Mouse (Mus musculus) liver, embryonic 14.5 days (tissue): ENCODE measurements around the gene Pck2.
A peak's percentile ranks its signal among the peaks of the same experiment; 100 is the strongest.

Source experiments
- CTCF ChIP-seq: IDR thresholded peaks from 2 replicates; pipeline ENCODE4 v1.5.1; 2016; ENCODE audit warnings: antibody characterized with exemption, low read depth, control low read depth
- EP300 ChIP-seq: IDR thresholded peaks from 2 replicates; pipeline ENCODE4 v1.6.1; 2016; ENCODE audit warnings: antibody characterized with exemption, low read depth

DNA sequence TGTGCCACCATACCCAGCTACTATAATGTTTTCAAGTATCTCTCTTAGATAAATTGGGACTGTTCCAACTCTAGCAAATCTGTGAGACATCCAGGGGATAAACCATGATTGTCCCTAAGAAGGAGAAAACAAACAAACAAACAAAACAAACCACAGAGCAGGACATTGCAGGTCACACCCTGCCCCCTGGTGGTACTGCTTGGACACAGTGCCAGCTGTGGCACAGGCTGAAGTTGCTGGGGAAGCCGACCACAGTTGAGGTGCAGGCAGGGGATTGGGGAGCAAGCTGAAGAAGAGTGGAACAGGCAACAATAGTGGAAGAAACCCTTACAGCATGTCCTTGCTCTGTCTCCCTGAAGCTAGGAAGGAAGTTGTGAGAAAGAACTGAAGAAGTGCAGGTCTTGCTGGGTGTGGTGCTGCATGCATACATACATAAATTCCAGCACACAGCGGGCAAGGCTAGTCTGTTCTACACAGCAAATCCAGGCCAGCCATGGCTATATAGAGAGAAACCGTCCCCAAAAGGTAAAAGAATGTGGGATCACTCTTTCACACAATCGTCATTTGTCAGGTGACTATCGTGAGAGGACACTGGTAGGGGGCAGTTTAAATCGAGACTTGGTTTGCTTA lies 3.8 kb upstream of the Pck2 start:
- peak; percentile 97 for TF ChIP-seq CTCF
- no peak for TF ChIP-seq EP300
